Mouse (Mus musculus): ENCODE results near the gene Omp. TPM values are rescaled to one million over a fixed set of nuclear protein-coding genes. Genes with fewer than 3 reads are reported as not detected.

Omp gene
- polyA plus RNA-seq, 1 experiment from 2014 or later = 0.49 TPM

DNA sequence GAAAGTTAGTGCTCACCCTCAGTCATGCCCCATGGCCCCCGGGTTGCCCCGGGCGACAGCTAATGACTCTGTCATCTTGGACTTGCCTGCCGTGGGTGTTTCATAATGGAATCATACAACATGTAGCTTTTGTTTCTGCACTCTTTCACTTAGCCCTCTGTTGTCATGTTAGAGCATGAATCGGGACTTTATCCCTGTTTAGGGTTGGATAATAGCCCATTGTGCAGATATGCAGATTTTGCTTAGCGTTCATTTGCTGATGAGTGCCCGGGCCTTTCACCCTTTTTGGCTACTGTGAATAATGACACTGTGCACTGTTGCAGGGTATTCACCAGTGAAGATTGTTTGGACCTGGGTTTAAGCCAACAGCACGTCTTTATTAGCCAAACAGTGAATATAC lies 41.3 kb upstream of the Omp start:
- Histone ChIP-seq H3K4me1 (ENCODE audit: insufficient read depth, low read length) (peaks cover 5% of the 10 kb centered on the region; the same call in 1 of the 2 replicates), H3K27ac (ENCODE audit: low read length) (no peak overlapping the region), H3K4me3 (ENCODE audit: low read length) (no peak overlapping the region), H3K9ac (replicated peaks; ENCODE audit: low read length) (no peak overlapping the region), H3K36me3 (ENCODE audit: insufficient read depth, low read length) (no peaks in the 10 kb centered on the region), H3K9me3 (ENCODE audit: low read length) (no peaks in the 10 kb centered on the region), H3K27me3 (ENCODE audit: insufficient read depth, low read length) (no peaks in the 10 kb centered on the region; the same call in 1 of the 2 replicates), H3K4me2 (replicated peaks; ENCODE audit: low read depth, low read length) (no peak overlapping the region)
- ATAC-seq (ENCODE audit: low FRiP score, low TSS enrichment) = no peak
- WGBS = 70% methylated on average over 8 of the region's 8 CpGs

DNA sequence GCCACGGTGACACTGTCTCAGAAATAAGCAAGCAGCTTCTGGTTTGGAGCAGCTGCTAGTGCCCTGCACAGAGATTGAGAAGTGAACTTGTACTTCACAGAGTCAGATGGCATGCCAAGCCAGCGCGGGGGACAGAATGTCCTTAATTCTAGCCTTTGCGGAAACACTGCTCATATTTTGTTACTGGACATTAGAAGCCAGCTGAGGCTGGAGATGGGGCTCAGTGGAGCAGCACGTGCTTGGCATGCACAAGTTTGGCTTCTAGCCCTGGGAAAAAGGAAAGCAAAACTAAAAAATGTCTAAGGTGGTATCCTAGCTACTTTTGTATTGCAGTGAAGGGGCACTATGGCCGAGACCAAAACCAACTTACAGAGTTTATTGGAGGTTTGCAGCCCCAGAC lies 40.0 kb upstream of the Omp start:
- Histone ChIP-seq H3K9me3 (ENCODE audit: low read length) (no peaks in the 10 kb centered on the region), H3K4me1 (ENCODE audit: insufficient read depth, low read length) (peaks cover 5% of the 10 kb centered on the region; the same call in 1 of the 2 replicates), H3K4me2 (replicated peaks; ENCODE audit: low read depth, low read length) (no peak overlapping the region), H3K27me3 (ENCODE audit: insufficient read depth, low read length) (no peaks in the 10 kb centered on the region), H3K4me3 (ENCODE audit: low read length) (no peak overlapping the region), H3K27ac (ENCODE audit: low read length) (peak overlapping the region; percentile 61; the same call in 1 of the 2 replicates), H3K36me3 (ENCODE audit: insufficient read depth, low read length) (no peaks in the 10 kb centered on the region), H3K9ac (replicated peaks; ENCODE audit: low read length) (no peak overlapping the region)
- 64% methylated on average over 6 of the region's 6 CpGs for WGBS
- ATAC-seq (ENCODE audit: low FRiP score, low TSS enrichment) = no peak

DNA sequence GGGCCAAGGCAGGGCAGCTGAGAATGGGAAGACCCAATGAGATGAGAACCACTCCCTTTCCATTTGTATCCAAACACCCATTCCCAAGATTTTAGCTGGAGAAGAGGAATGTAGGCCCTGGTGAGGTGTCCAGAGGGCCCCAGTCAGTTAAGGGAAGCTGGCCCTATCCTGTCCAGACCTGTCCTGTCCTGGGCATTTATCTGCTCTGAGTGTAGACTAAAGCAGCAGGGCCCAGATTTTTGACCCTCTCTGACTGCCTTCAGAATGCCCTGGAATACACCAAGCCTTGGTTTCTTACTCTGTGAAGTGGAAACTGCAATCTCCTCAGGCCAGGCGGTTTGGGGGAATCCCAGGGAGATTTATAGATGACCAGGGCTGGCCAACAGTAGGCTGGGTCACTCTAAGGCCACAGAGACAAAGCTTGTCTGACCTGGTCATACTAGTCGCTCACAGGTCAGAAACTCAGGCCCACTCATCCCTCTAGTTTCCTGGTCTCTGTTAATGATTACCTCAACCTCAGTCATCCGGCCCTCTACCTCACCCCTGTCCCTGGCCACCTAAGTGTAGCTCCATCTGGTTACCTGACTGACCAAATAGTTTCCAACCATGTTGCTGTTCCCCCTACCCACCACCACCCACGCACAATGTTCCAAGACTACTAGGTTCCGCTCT lies 33.4 kb upstream of the Omp start:
- ATAC-seq (ENCODE audit: low FRiP score, low TSS enrichment) = peak; percentile 57
- WGBS = 59% methylated on average over 5 of the region's 5 CpGs
- peak overlapping the region; percentile 85 for H3K27ac ChIP-seq (ENCODE audit: low read length)
- H3K4me2 ChIP-seq (replicated peaks; ENCODE audit: low read depth, low read length) = peak overlapping the region; percentile 79
- peak overlapping the region; percentile 64 for H3K9ac ChIP-seq (replicated peaks; ENCODE audit: low read length)
- H3K9me3 ChIP-seq (ENCODE audit: low read length) = no peaks in the 10 kb centered on the region
- no peaks in the 10 kb centered on the region for H3K27me3 ChIP-seq (ENCODE audit: insufficient read depth, low read length)
- no peaks in the 10 kb centered on the region for H3K36me3 ChIP-seq (ENCODE audit: insufficient read depth, low read length)
- H3K4me3 ChIP-seq (ENCODE audit: low read length) = peak overlapping the region; percentile 85
- H3K4me1 ChIP-seq (ENCODE audit: insufficient read depth, low read length) = peaks cover 22% of the 10 kb centered on the region

DNA sequence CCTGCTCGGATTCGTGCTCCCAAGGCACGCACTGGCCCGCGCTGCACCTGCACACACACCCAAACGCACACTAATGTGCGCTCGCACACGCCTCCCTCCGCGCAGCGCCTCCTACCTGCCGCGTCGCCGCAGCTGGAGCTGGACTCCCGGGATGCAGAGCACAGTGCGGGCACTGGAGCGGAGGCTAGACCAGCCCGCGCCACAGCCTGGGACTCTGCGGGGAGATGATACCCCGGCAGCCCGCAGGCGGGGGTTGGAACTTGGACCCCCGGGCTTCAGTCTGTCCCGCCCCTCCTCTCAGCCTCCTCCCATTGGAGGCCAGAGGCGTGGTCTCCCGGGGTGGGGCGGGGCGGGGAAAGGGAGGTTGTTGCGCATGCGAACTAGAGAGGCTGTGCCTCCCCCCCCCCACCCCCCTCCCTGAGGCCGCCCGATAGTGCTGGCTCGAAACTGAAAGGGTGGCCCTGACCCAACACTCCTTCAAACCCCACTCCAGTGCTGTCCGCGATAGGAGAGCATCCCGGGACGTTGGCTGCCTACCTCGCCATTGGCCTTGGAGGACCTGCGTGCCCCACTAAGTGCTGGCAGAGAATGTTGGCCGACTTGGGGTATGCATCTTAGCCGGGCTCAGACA lies 32.7 kb upstream of the Omp start, which contains the start of gene Capn5:
Gene Capn5 (minus strand): TSS at position 346 of the 631 bp plus-strand sequence.
- H3K9ac ChIP-seq (replicated peaks; ENCODE audit: low read length) = peak within 1 kb of the TSS; percentile 73
- H3K9me3 ChIP-seq (ENCODE audit: low read length) = no peaks in the 10 kb centered on the region
- H3K4me2 ChIP-seq (replicated peaks; ENCODE audit: low read depth, low read length) = peak within 1 kb of the TSS; percentile 79
- no peaks in the 10 kb centered on the region for H3K36me3 ChIP-seq (ENCODE audit: insufficient read depth, low read length)
- peak; percentile 87 for ATAC-seq (ENCODE audit: low FRiP score, low TSS enrichment)
- no peaks in the 10 kb centered on the region for H3K27me3 ChIP-seq (ENCODE audit: insufficient read depth, low read length)
- peaks cover 27% of the 10 kb centered on the region for H3K4me1 ChIP-seq (ENCODE audit: insufficient read depth, low read length)
- H3K27ac ChIP-seq (ENCODE audit: low read length) = peak within 1 kb of the TSS; percentile 85
- H3K4me3 ChIP-seq (ENCODE audit: low read length) = peak within 1 kb of the TSS; percentile 85
- 1% methylated on average over 38 of the region's 44 CpGs for WGBS

DNA sequence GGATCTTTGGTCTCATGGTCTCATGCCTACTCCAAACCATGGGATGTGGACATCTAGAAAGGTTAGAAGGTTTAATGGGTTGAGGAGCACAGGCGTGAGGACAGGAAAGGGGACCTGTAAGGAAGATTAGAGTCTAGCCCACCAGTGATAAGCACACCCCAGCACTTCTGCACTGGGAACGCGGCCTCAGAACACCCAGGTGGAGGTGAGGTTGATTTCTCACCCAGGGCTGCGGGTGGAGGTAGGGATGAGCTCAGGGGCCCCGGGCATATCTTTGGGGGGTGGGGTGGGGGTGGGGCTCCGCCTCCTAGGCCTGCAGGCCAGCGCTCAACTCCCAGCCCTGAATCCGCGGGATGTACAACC lies 32.2 kb upstream of the Omp start:
- no peaks in the 10 kb centered on the region for H3K27me3 ChIP-seq (ENCODE audit: insufficient read depth, low read length)
- H3K4me2 ChIP-seq (replicated peaks; ENCODE audit: low read depth, low read length) = peak overlapping the region; percentile 79
- peak overlapping the region; percentile 82 for H3K27ac ChIP-seq (ENCODE audit: low read length)
- ATAC-seq (ENCODE audit: low FRiP score, low TSS enrichment) = peak; percentile 14; the same call in 1 of the 2 replicates
- H3K4me3 ChIP-seq (ENCODE audit: low read length) = peak overlapping the region; percentile 85
- H3K9ac ChIP-seq (replicated peaks; ENCODE audit: low read length) = peak overlapping the region; percentile 73
- no peaks in the 10 kb centered on the region for H3K36me3 ChIP-seq (ENCODE audit: insufficient read depth, low read length)
- no peaks in the 10 kb centered on the region for H3K9me3 ChIP-seq (ENCODE audit: low read length)
- WGBS = 5% methylated on average over 9 of the region's 9 CpGs
- peaks cover 29% of the 10 kb centered on the region for H3K4me1 ChIP-seq (ENCODE audit: insufficient read depth, low read length)

DNA sequence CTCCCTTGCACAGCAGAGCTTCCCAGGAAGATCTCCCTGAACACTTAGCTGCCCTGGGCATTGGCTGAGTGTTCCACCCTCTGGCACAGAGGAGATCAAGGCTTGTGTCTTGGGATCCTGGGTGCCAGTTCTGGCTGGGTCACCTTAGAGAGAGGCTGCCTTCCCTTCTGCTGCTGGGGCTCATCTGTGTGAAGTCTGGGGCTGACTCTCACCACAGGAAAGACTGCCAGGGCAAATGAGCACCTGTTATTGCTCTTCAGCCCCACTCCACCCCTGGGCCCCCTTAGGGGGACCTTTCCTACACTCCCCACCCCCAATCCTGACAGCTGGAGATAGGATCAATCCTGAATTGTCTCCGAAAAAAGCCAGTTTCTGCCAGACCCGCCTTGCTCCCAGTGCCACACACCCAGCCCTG lies 31.8 kb upstream of the Omp start:
- 60% methylated on average over 2 of the region's 2 CpGs for WGBS
- no peaks in the 10 kb centered on the region for H3K9me3 ChIP-seq (ENCODE audit: low read length)
- H3K27ac ChIP-seq (ENCODE audit: low read length) = no peak overlapping the region
- peaks cover 29% of the 10 kb centered on the region for H3K4me1 ChIP-seq (ENCODE audit: insufficient read depth, low read length)
- H3K36me3 ChIP-seq (ENCODE audit: insufficient read depth, low read length) = no peaks in the 10 kb centered on the region
- no peak for ATAC-seq (ENCODE audit: low FRiP score, low TSS enrichment)
- peak overlapping the region; percentile 79 for H3K4me2 ChIP-seq (replicated peaks; ENCODE audit: low read depth, low read length)
- peak overlapping the region; percentile 85 for H3K4me3 ChIP-seq (ENCODE audit: low read length)
- peak overlapping the region; percentile 73 for H3K9ac ChIP-seq (replicated peaks; ENCODE audit: low read length)
- H3K27me3 ChIP-seq (ENCODE audit: insufficient read depth, low read length) = no peaks in the 10 kb centered on the region

DNA sequence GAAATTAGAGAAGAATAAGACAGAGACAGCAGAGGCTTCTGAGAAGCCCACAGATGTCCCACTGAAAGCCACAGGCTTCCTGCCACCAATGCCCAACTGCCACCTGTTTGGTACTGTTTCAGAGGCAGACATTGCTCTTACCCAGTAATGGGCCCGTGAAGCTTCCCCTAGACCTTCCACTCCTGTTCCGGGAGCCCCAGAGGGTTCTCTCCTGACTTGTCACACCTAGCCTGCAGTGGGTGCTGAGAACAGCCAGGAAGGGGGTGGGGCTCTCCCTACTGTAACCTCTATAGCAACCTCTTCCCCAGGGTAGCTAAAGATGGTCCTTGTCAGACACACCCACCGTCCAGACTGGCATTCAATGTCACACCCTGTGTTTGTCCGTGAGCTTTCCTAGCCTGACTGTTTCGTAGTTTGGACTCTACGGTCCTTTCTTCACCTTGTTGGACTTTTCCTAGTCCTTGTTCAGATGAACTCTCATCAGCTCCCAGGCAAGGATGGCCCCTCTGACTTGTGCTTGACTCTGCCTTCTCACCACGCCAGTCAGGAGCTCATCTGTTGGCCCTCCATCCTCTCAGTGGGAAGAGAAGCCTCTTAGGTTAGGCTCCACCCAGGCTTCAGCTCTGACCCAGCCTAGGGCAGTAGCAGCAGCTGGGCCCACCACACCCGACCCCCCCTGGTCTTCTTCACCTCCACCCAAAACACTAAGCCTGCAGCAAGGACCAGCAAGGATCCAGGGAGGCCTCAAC lies 31.2 kb upstream of the Omp start:
- no peak for ATAC-seq (ENCODE audit: low FRiP score, low TSS enrichment)
- peak overlapping the region; percentile 85 for H3K4me3 ChIP-seq (ENCODE audit: low read length)

DNA sequence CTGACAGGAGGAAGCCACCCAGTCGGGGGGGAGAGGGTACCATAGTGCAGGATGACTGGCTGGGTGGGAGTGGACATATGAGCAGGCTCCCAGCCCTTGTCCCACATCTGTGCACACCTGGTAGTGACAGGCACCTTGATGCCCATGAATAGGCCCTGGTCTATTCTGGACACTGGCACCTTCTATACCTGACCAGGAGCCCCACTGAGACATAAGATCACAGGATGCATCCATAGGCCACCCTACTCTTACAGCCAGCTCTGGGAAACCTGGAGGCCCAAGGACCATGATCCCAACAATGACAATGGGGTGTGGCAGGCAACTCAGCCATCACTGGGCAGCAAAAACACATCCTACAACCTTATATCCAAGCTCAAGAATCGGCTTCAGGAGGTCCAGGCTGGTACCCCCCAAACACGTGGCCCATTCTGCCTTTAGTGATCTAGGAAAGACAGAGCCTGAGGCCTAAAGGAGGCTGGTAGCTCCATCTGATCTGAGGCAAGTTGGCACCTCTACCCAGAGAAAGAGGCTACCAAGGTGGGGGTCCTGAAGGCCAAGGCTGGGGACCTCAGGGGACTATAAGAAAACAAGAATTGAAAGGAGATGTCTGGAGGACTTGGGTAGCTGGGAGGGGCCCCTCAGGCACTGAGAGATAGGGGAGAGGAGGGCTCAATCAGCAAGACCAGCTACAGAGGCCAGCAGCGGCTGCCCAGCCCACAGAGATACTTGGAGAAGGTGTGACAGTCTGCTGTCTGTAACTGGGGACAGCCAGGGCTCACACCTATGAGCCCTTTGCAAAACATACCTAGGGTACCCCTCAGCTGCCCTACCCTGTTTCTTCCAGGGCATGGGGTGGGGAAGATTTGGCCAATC lies 29.8 kb upstream of the Omp start:
- no peak overlapping the region for H3K4me3 ChIP-seq (ENCODE audit: low read length)
- no peak overlapping the region for H3K27ac ChIP-seq (ENCODE audit: low read length)
- H3K27me3 ChIP-seq (ENCODE audit: insufficient read depth, low read length) = no peaks in the 10 kb centered on the region
- no peaks in the 10 kb centered on the region for H3K9me3 ChIP-seq (ENCODE audit: low read length)
- H3K4me2 ChIP-seq (replicated peaks; ENCODE audit: low read depth, low read length) = no peak overlapping the region
- H3K36me3 ChIP-seq (ENCODE audit: insufficient read depth, low read length) = no peaks in the 10 kb centered on the region
- 78% methylated on average over 4 of the region's 4 CpGs for WGBS
- H3K9ac ChIP-seq (replicated peaks; ENCODE audit: low read length) = no peak overlapping the region
- no peak for ATAC-seq (ENCODE audit: low FRiP score, low TSS enrichment)
- H3K4me1 ChIP-seq (ENCODE audit: insufficient read depth, low read length) = peaks cover 41% of the 10 kb centered on the region

More for the DNA sequence above, 31.2 kb upstream of the Omp start:
- Histone ChIP-seq H3K27me3 (ENCODE audit: insufficient read depth, low read length) (no peaks in the 10 kb centered on the region), H3K27ac (ENCODE audit: low read length) (no peak overlapping the region), H3K9ac (replicated peaks; ENCODE audit: low read length) (peak overlapping the region; percentile 73; the same call in 1 of the 2 replicates), H3K4me1 (ENCODE audit: insufficient read depth, low read length) (peaks cover 35% of the 10 kb centered on the region), H3K4me2 (replicated peaks; ENCODE audit: low read depth, low read length) (peak overlapping the region; percentile 79), H3K9me3 (ENCODE audit: low read length) (no peaks in the 10 kb centered on the region), H3K36me3 (ENCODE audit: insufficient read depth, low read length) (no peaks in the 10 kb centered on the region)
- 66% methylated on average over 8 of the region's 8 CpGs for WGBS

DNA sequence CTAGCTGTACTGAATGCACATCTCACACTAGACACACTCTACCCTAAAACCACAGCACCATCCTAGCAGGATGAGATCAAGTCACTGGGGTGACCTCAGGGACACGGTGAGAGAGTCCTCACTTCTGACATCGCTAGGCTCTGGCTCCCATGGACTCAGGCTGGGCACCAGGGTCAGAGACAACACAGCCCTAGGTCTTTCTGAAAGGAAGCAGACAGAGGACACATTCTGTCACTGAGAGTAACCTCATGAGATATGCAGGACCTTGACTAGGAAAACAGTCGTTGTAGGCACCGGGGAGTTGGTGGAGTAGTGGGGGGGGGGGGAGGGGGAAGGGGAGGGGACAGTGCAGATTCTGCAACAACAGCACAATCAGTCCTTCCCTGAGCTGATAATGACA lies 28.1 kb upstream of the Omp start:
- Histone ChIP-seq H3K4me3 (ENCODE audit: low read length) (no peak overlapping the region), H3K9me3 (ENCODE audit: low read length) (no peaks in the 10 kb centered on the region), H3K27ac (ENCODE audit: low read length) (no peak overlapping the region), H3K4me2 (replicated peaks; ENCODE audit: low read depth, low read length) (no peak overlapping the region), H3K9ac (replicated peaks; ENCODE audit: low read length) (no peak overlapping the region), H3K27me3 (ENCODE audit: insufficient read depth, low read length) (no peaks in the 10 kb centered on the region), H3K36me3 (ENCODE audit: insufficient read depth, low read length) (no peaks in the 10 kb centered on the region), H3K4me1 (ENCODE audit: insufficient read depth, low read length) (peaks cover 30% of the 10 kb centered on the region)
- 39% methylated on average over 4 of the region's 4 CpGs for WGBS
- no peak for ATAC-seq (ENCODE audit: low FRiP score, low TSS enrichment)
